Mouse (Mus musculus) urinary bladder, adult 2 months (tissue): ENCODE measurements around the gene Slc7a4. TPM values are rescaled to one million over a fixed set of nuclear protein-coding genes. Genes with fewer than 3 reads are reported as not detected.
"Not testable (repeated sequence)": the region's sequence is repeated elsewhere in the genome, so short reads cannot be mapped to it uniquely, and the experiment has no call there.

Experiments used
- DNase-seq: peaks from one replicate; pipeline ENCODE4 v3.0.0; 2022; ENCODE audit warnings: low spot score
- polyA plus RNA-seq: library from polyadenylated mRNA; depleted of rRNA; stranded (reverse); fragments of >200 nt; gene quantifications from 2 replicates; pipeline ENCODE4 v1.2.3, GENCODE M21; 2012; rRNA removed

Slc7a4 gene
- polyA plus RNA-seq = 12.4 and 17.0 TPM in 2 replicates

DNA sequence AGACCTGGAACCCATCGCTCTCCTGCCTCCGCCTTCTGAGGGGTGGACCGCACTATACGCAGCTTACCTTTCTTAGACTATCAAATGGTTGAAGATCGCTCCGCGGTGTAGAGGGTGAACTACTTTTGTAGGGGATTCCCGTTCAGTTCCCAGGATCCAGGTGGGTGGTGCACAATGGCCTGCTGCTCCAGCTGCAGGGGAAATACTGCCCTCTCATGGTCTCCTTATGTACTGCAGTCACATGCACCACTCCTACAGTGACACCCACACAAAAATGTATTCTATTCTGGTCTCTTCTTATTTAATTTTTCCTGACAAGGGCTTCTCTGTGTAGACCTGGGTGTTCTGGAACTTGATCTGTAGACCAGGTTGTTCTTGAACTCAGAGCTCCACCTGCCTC is at the start of gene Slc7a4:
Gene Slc7a4 (minus strand): TSS at position 151 of the 400 bp plus-strand sequence.
- DNase-seq = no peak

DNA sequence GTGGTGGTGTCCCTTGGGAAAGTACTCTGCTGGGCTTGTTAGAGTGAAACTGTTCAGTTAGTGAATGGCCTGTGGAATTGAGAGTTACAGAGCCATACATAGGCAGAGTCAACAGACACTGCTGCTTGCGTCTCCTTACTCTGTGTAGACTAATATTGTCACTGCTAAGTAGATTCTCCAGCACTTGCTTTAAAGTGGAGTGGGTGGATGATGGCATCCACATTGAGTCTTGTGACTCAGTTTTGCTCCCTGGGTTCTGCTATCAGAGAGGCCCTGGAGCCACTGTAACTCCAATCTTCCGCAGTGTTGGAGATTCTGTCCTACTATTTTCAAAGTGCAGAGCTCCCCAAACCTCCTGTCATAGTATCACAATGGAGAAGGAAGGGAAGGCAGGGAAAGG is 49.6 kb upstream of the Slc7a4 start:
- DNase-seq = no peak

DNA sequence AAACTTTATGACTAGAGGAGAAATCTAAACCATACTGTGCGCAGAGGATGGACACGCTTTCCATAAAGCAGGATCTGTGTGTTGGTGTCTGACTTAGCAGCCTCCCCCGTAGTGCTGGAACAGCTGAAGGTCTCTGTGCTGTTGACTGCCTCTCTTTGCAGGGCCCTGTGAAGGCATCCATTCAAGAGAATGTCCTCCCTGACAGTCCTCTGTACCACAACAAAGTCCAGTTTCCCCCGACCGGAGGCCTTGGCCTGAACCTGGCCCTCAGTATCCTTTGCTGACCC is 43.2 kb upstream of the Slc7a4 start:
- DNase-seq = no peak

DNA sequence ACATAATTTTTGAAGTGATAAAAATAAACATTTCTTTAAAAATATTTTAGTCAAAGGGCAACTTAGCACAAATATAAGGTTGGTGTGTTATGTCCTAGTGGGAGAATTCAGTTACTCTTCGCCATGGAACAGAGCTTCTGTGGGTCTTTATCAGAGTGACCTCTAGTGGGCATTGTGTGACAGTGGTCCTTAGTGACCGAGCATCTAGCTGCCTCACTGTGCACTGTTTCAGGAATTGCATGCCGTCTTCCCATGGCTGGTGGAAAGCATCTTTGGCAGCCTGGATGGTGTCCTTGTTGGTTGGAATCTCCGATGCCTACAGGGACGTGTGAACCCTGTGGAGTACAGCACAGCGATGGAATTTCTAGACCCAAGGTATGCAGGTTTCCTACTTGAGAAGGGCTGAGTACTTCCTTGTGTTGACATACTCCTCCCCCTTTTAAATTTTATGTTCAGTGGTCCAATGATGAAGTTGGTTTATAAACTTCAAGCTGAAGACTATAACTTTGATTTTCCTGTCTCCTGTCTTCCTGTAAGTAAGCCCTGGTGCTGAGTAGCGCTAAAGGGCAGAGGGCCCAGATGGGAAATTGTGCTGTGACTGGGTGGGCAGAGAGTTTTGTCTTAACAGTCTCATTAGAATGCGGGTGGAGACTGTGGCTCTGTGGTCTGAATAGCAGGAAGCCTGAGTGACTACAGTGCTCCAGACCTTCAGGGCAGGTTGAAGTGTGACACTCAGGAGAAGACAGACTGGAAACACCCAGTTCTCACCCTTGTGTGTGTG is 42.7 kb upstream of the Slc7a4 start:
- no peak for DNase-seq

DNA sequence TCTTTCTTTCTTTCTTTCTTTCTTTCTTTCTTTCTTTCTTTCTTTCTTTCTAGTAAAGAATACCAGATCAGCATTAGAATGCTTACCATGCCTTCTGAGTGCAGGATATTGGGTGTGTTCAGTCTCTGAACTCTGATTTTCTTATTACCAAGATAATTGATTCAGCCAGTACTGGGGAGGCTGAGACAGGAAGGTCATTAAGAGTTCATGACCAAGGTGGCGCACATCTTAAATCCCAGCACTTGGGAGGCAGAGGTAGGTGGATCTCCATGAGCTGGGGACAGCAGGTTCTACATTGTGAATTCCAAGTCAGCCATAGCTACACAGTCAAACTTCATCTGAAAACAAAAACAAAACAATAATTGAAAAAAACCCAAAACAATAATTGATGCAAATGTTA is 38.9 kb upstream of the Slc7a4 start:
- DNase-seq = no peak

DNA sequence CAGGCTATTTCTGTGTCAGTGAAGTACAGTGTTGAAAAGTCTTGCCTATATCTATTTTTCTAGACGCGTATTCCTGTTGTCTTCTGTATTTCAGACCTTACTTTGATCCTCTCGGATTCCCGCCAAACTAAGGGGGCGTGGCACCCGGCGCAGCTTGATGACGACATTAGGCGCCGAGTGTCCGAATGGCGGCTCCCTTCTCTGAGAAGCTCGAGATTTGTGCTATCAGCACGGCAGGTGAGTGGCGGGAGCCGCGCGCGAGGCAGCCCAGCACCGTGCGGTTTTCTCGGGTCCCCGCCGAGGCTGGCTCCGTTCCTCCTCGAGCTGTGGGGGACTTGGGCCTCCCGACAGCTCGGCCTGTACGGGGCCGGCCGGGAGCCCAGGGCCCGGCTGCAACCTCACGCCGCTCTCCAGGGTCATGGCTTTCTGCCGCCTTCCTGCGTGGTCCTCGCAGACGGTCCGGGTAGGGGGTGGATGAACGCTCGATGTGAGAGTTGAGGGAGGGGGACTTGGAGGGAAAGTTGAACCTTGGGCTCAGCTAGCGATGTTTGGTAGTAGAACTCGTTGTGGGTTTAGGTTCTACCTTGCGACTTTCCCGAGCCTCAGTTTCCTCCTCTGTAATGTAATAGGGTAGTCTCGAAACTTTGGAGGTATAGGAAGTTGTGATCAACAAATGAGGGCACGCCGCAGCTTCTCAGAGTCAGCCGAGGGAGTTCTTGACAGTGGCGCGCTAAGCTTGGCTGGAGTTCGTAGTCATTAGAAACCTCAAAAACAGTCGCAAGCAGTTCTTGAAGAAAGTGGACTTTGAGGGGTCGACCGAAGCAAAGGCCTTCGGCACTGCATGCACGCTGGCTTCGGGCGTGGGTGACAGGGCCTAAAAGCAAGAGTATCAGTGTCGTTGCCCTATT is 36.4 kb upstream of the Slc7a4 start, which contains the start of gene Smpd4:
Gene Smpd4 (plus strand): TSS at position 157 of the 908 bp plus-strand sequence.
- peak; percentile 91 for DNase-seq

DNA sequence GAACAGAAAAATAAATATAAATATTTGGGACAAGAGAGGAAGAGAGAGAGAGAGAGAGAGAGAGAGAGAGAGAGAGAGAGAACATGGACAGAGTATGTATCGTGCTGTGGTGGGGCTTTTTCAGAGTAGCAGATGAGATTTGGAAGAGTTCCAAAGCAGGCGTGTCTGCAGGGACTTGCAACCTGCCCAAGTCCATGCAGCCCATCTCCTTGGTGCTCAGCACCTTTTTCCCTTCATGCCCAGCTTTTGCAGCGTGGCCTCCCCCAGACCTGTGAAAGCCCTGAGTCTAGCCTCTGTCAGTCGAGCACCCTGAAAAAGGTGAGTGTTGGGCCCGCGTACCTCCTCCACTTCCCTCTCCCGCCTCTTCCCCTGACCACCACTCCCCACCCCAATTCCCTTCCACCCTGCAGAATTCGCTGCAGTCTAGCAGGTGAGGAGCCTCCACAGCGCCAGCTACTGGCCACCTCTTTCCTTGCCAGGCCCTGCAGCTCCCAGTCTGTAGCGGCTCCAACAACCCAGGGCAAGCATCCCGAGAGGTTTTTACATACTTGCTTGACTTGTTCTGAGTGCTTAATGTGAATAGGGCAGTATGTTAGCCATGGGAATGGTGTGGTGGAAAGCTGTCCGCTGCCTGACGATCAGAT is 35.0 kb upstream of the Slc7a4 start:
- DNase-seq = no peak

DNA sequence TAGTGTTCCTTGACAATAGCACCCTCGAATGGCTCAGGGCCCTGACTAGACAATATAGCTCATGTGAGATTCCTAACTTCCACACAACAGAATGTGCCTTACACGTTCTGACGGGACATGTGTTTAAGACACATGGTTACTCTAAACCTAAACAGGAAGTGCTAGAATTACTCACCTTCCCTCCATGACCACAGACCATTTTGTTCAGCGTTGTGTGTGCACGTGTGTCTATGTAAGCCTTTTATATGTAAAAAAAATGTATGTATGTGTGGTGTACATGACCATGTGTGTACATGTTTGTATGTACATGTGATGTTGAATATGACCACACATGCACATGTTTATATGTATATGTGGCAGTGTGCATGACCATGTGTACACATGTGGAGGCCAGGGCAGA is 33.2 kb upstream of the Slc7a4 start:
- no peak for DNase-seq

DNA sequence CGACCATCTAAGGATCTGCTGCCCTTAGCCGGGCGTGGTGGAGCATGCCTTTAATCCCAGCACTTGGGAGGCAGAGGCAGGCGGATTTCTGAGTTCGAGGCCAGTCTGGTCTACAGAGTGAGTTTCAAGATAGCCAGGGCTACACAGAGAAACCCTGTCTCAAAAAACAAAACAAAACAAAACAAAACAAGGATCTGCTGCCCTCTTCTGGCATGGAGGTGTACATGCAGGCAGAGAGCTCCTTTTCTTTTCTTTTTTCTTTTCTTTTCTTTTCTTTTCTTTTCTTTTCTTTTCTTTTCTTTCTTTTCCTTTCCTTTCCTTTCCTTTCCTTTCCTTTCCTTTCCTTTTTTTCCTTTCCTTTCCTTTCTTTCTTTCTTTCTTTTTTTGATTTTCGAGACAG is 31.7 kb upstream of the Slc7a4 start:
- DNase-seq = not testable (repeated sequence)

DNA sequence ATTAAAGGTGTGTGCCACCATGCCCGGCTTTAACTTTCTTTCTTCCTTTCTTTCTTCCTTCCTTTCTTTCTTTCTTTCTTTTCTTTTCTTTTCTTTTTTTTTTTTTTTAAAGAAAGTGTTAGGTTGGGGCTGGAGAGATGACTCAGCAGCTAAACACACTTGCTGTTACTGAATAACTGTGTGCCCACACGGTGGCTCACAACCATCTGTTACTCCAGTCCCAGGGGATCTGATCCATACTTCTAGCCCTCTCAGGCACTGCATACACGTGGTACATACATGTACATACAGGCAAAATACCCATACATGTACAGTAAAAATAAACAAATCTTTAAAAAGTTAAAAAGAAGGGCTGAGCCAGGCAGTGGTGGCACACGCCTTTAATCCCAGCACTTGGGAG is 28.4 kb upstream of the Slc7a4 start:
- DNase-seq = no peak

DNA sequence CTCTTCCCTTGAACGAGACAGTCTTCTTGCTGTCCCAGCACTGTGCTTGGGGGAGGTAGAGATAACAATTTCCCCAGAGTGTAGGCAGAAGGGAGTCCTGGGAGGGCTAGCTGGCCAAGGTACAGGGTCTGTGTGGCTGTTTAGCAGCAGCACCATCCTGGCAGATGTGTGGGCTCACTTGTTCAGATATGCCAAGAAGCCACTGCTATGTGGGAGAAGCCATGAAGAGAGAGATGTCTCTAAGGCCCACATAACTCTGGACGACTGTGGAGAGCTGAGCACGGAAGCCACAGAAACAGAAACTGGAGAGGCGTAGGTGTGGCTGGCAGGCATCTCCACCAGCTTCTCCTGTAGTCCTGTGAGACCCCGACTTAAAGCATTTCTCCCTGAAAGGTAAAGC is 22.7 kb upstream of the Slc7a4 start:
- no peak for DNase-seq

DNA sequence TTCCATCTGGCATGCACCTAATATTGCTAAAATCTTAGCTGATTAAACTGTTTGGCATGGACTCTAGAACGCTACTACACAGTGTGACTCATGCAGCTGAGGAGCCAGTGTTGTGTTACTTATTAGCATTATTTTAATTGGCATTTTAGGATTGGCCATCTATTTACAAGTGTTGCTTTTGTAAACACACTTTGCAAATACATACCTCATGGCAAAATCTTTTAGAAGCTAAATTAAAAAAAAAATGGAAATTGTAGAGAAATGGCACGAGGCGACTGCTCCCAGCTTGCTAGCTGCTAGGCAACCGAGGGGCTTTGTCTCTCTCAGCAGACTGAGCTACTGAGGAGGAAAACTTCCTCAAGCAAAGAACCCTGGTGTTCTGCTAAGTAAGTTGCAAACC is 21.9 kb upstream of the Slc7a4 start:
- DNase-seq = no peak

DNA sequence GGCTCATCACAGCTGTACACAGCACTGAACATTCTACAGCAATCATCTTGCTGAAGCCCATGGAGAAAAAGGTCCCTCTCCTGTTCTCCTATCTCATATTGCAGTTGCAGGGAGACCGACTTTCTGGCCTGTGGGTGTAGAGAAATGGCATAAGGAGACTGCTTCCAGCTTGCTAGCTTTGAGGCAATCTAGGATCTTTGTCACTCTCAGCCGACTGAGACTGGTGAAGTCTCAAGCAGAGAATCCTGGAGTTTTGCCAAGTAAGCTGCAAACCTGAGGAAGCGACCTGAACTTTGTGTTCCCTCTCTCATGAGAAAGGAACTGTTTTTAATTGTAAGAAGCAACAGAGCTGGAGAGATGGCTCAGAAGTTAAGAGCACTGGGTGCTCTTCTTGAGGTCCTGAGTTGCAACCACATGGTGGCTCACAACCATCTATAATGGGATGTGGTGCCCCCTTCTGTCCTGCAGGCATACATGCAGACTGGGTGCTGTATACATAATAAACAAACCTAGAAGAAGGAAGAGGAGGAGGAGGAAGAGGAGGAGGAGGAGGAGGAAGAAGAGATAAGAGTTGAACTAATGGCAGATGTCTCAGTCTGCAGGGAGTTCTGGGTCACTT is 18.0 kb upstream of the Slc7a4 start:
- DNase-seq = no peak

DNA sequence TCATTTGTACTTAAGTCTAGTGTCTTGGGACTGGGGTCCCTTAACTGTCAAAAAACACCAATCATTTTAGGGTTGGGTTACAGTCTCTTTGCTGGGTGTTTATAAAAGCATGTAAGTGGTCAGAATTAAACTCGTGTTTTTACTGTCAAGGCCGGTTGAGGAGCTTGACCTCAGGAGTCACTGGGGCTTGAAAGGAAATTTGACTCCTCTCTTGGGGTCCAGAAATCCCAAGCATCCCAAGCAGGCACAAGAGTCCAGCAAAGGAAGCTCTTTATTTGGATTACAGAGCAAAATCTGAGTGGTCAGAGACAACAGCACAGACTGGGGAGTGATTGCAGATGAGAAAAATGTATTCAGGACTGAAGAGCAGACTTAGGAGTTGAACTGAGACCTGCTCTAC is 7.7 kb upstream of the Slc7a4 start:
- DNase-seq = no peak

DNA sequence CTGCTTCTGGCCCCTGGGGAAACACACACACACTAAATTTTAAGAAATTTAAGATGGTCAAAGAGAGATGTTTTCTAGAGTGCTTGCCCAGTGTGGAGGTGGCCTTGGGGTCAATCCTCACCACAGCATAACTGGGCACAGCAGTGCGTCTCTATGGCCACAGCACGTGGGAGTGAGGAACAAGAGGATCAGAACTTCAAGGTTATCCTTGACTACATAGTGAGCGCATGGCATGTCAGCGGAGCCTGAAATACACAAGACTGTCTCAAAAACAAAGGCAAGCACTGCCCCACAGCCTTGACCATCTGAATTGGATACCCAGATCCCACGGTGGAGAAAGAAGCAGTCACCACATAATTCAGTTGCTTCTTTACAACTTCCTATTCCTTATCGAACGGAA is 1.5 kb upstream of the Slc7a4 start:
- DNase-seq = no peak

DNA sequence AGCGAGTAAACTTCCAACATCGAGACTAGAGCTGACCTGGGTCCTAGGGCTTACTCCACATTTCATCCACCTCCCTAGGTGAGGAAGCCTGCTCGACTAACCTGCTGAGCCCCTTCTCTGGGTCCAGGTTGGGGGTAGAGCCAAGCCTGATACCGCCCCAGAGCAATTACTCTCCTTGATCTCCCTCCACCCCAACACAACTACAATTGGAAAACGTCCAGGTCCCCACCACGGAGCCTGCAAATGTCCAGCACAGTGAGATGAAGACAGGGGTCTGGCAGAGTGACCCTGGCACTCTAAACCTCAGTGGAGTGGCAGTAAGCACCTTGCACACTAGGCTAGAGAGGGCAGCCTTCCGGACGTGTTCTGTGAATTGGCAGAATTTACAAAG is 6.2 kb downstream of the Slc7a4 start:
- no peak for DNase-seq

DNA sequence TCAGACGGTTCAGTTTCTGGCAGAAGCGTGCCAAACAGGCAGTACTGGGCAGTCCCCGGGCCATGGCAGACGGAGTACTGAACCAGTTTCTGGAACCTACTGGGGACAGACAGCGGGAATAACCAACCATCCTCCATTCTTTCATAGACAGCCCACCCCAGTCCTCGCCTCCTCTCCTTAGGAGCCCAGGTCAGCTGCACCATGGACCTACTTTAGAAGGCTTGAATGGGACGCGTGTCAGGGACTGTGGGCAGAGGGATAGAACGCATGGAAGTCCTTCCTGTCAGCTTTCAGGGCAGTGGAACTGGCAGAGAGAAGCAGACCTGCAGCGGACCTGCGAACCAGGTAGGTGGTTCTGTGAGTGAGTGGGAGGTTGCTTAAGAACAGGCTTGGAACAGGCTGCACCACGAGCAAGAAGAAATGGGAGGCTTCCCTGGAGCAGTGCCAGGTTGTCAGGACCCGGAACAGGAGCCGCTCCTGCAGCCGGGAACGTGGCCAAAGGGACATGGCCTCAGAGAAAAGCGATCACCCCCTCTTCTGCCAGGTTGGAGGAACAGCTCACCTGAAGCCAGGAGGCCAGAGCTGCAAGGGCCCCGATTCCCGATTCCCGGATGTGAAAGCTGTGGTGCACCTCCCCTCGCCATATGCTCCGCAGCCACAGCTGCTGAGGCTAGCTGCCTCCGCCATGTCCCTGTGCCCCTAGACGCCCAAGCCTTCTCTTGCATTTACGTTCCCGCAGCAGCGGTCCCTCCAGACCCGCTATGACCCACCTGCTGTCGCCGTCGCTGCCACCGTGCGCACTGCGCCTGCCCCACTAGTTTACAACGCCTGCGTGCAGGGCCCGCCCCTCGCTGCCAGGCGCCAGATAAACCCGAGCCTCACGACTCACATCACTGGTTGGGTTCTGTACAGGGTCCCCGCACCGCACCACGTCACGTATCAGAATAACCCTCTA is 6.9 kb downstream of the Slc7a4 start:
- DNase-seq = peak; percentile 44

DNA sequence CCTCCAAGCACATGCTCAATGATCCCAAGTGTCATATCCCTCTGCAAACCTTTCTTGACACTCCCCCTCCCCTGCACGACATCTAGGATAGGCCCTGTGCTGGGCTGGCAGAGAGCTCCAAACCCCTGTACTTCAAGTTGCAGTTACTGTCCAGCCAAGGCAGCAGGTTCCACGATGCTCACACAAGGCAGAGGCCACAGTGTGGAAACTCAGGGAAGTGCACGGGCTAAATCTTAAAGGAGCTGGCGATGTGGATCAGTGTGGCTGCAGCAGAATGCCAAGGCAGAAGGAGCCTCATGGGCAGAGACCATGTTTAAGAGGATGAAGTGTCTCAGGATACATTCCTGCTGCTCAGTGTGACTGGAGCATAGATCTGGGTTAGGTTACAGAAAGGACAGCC is 16.8 kb downstream of the Slc7a4 start:
- DNase-seq = no peak

DNA sequence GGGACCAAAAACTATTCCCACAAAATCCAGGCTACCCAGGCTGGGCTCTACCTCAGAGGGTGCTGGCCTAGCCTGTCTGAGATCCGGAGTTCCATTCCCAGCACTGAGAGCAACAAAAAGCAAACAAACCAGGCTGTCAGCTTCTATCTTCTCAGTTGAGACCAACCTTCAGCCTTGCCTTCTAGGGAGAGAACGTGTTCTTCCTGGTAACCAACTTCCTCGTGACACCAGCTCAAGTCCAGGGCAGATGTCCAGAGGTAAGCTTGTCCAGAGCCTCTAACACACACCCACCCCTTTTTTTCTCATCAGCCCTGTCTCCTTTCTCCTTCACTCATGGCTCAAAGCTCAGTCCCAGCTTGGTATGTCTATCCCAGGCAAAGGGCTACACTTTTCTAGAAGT is 18.2 kb downstream of the Slc7a4 start:
- no peak for DNase-seq

DNA sequence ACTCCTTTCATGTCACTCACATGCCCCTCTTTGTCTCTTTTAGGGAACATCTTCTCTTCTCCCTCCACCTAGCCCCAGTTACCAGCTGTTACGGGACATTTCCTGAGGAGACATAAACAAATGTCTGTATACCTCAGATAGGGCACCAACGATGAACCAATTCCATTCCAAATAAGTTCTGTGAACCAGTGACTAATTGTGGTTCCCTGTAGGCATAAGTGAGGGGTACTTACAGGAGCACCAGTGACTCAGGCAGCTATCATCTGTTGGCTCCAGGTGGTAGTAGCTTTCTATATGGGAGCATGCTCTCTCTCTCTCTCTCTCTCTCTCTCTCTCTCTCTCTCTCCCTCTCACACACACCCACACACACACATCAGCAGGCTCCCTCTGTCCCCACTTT is 18.8 kb downstream of the Slc7a4 start:
- no peak for DNase-seq

DNA sequence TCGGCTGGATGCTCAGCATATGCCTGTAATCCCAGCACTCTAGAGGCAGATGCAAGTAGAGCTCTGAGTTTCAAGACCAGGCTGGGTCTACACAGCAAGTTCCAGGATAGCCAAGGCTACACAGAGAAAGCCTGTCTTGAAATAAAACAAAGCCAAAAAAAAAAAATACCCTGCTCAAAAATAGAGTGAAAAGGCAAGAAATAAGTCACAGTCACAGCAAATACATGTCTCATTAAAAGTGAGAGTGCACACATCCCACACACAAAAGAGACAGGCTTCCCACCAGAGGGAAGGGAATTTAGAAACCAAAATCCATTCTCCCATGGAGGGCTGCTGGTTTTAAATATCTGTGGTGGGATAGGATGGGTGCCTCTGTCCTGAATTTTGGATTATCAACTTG is 19.4 kb downstream of the Slc7a4 start:
- DNase-seq = no peak
